Mouse (Mus musculus): ENCODE measurements around the gene Rnf149.

GRCm38 (mm10) chr1:39505600-39505999, 71.6 kb downstream of the Rnf149 start:
- no peak for TF ChIP-seq CTCF (IDR thresholded peaks at IDR 0.05; ENCODE audit: borderline replicate concordance, control insufficient read depth, extremely low read depth, insufficient read depth, low read length, poor library complexity)
- TF ChIP-seq POLR2A (IDR thresholded peaks at IDR 0.05; ENCODE audit: control insufficient read depth, extremely low read depth, insufficient read depth, low read length, poor library complexity): no peak
